Mouse (Mus musculus) hematopoietic stem cell, adult 5-6 weeks (primary cell): ENCODE data around the gene Lrg1. TPM values are rescaled to one million over a fixed set of nuclear protein-coding genes. Genes with fewer than 3 reads are reported as not detected.

ENCODE experiments used
- ATAC-seq, 2 experiments: fragments of 125-278 bp in 1 of 2; replicated peaks in 1 of 2; 2 replicates each; pipeline ENCODE4 v1.8.0; 2016 to 2017; ENCODE audit warnings: inconsistent platforms in 2 of 2, mild to moderate bottlenecking in 2 of 2, moderate number of reproducible peaks in 2 of 2, low read depth in 1 of 2, moderate TSS enrichment in 1 of 2; ENCODE audit not compliant: low FRiP score in 2 of 2, poor library complexity in 2 of 2, severe bottlenecking in 2 of 2, insufficient read depth in 1 of 2, low TSS enrichment in 1 of 2
- total RNA-seq: library from RNA; stranded (forward); fragments of 172-1452, 232-1000 nt; gene quantifications from 2 replicates; pipeline ENCODE4 v1.2.3, GENCODE M21; 2017

Lrg1 gene
- total RNA-seq, 1 experiment from 2014 or later, result 1.9 TPM

- no peak; a peak in 1 of 4 replicates for ATAC-seq
These were observed 18.2 kb upstream of the Lrg1 start, which contains the start of gene Sema6b for GRCm38 (mm10) chr17:56139858-56140595. TSS of gene Sema6b (minus strand) at chr17:56140343.

GRCm38 (mm10) chr17:56139355-56139754, 17.6 kb upstream of the Lrg1 start:
- no peak for ATAC-seq

GRCm38 (mm10) chr17:56137839-56138613, 16.2 kb upstream of the Lrg1 start:
- ATAC-seq, result no peak

- ATAC-seq, result no peak
These were observed 14.8 kb upstream of the Lrg1 start for GRCm38 (mm10) chr17:56136558-56136957.

- peak; percentile 68 to 75 for ATAC-seq
These were observed 12.7 kb upstream of the Lrg1 start for GRCm38 (mm10) chr17:56134463-56134971.

- ATAC-seq, result peak; percentile 25 to 38; a peak in 3 of 4 replicates
These were observed 11.9 kb upstream of the Lrg1 start for GRCm38 (mm10) chr17:56133457-56134363.

- ATAC-seq, result peak; percentile 15 to 34; a peak in 1 of 4 replicates
These were observed 10.9 kb upstream of the Lrg1 start for GRCm38 (mm10) chr17:56132661-56133060.

GRCm38 (mm10) chr17:56131814-56132213, 10.0 kb upstream of the Lrg1 start:
- no peak for ATAC-seq

GRCm38 (mm10) chr17:56131136-56131535, 9.3 kb upstream of the Lrg1 start:
- no peak for ATAC-seq

GRCm38 (mm10) chr17:56128246-56128645, 6.4 kb upstream of the Lrg1 start:
- ATAC-seq, result peak; percentile 19 to 38; a peak in 2 of 4 replicates

- ATAC-seq, result no peak
These were observed 4.4 kb upstream of the Lrg1 start for GRCm38 (mm10) chr17:56126175-56126574.

GRCm38 (mm10) chr17:56125276-56125630, 3.5 kb upstream of the Lrg1 start:
- ATAC-seq, result no peak

GRCm38 (mm10) chr17:56124377-56125275, 2.8 kb upstream of the Lrg1 start:
- no peak; a peak in 1 of 4 replicates for ATAC-seq

- ATAC-seq, result no peak
These were observed 2.0 kb upstream of the Lrg1 start for GRCm38 (mm10) chr17:56123681-56124340.

GRCm38 (mm10) chr17:56123161-56123560, 1.4 kb upstream of the Lrg1 start:
- no peak for ATAC-seq
